Mouse (Mus musculus) fibroblast of lung, adult 2 months (primary cell): ENCODE measurements around the gene Wdr35.
A peak's percentile ranks its signal among the peaks of the same experiment; 100 is the strongest.
"Not testable (repeated sequence)": the region's sequence is repeated elsewhere in the genome, so short reads cannot be mapped to it uniquely, and the experiment has no call there.

Experiments used
- DNase-seq: peaks from one replicate; pipeline ENCODE4 v3.0.0-alpha.2; 2011; ENCODE audit warnings: low read depth

Gene Wdr35

DNA sequence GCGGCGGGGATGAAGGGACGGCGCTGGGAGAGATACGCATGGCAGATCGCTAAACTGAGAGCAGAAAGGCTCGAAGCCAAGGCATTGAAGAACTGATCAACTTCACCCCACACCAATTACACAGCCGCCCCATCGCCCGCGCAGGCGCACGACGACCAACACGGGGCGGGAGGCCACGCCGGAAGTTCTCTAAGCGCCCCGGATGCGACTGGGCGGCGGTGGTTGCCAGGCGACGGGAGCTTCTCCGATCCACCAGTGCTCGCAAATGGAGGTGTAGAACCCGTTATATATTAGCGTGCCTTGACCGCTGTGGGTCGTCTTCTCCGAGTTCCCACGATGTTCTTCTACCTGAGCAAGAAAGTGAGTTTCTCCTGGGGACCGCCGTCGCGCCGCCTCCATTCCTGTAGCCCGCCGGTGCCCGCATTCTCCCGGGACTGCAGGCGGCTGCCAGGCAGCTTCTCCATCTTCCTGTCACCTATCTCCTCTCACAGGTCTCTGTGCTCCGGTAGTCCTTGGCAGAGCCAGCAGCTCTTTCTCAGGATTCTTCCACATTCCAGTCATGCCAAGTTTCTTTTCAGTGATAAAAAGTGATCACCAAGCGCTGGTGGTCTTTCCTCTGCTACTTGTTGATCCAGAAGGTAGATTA, at the start of gene Wdr35:
TSS of gene Wdr35 (plus strand) at position 73 of the 646 bp plus-strand sequence.
- peak; percentile 56 for DNase-seq

DNA sequence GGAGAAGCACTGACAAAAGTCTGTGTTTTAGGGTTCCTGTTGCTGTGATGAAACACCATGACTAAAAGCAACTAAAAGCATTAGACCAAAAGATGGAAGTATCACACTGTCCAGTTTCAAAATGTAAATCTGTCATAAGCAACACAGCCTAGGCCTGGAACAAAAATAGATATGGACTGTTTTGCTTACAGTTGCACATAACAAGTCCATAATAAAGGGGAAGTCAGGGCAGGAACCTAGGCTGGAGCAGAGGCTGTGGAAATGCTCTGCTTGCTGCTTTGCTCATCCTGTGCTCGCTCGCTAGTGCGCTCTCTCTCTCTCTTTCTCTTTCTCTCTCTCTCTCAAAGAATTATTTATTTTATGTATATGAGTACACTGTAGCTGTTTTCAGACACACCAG, 46.0 kb upstream of the Wdr35 start:
- no peak for DNase-seq

GRCm38 (mm10) chr12:8928766-8929165, 44.9 kb upstream of the Wdr35 start:
- DNase-seq, result no peak

GRCm38 (mm10) chr12:8931083-8931482, 42.6 kb upstream of the Wdr35 start:
- DNase-seq, result no peak

GRCm38 (mm10) chr12:8935349-8935748, 38.3 kb upstream of the Wdr35 start:
- DNase-seq, result peak; percentile 81

DNA sequence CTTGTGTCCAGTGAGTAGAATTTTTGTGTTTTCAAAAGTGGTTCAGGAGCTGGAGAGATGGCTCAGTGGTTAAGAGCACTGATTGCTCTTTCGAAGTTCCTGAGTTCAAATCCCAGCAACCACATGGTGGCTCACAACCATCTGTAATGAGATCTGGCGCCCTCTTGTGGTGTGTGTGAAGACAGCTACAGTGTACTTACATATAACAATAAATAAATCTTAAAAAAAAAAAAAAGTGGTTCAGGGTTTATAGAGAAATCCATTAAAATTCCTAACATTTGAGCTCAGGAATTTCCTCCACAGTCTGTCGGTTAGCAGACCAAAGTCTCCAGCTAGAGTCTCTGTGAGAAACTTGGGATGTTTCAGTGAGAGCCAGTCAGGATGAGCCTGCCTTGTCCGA, 37.5 kb upstream of the Wdr35 start:
- DNase-seq, result not testable (repeated sequence)

DNA sequence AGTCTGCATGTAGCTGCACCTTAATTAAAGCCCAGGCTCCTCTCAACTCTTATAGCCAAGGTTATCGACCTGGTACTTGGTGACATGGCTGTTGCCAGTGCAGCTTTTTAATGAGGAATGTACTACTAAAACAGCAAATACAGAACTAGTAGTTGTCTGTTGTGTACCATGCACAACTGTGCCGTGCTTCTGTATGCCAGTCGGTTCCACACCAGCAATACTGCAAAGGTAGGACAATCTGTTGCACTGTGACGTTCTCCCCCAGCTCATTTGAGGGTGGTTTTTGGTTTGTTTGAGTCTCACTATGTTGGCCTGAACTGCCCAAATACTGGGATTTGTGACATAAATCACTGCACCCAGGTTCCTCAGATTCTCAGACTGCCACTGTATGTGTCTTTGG, 34.2 kb upstream of the Wdr35 start:
- DNase-seq, result no peak

DNA sequence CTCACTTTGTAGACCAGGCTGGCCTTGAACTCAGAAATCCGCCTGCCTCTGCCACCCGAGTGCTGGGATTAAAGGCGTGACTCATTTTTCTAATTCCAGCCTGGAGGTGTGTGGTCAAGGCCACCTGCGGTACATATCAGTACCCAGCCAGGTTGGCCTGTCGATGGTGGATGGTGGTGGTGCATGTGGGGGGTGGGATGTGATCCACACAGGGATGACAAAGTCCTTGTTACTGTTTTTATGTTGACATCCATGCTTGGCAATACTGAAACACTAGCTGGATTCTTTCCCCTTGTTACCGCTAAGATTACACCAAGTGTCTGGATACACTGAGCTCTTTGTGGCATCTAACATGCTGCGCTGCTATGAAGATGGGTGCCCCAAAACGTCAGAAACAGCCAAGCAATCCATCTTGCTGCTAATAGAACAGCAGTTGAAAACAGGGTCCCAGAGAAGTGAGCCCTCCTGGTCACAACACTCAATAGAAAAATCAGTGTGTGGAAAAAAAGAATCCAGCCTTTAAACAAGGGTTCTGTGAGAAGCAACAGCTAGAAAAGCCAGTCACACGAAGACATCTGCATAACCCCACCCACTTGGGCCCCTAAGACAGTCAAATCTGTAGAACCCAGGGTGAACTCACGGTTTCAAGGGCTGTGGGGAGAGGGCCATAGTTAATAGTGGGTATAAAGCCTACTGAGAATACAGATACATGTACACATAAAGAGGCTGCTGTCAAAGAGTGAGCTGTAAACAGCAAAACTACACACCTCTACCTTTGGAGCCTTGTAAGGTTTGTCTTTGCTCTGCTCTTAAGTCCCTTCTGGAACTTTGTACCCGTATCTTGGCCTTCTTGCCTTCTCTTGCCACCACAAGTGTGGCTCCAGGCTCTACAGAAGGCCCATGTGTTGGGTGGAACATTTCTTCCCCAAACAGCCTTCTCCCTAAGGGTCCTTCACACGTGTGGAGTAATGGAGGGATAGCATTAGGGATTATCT, 33.4 kb upstream of the Wdr35 start:
- DNase-seq, result no peak

GRCm38 (mm10) chr12:8941131-8941615, 32.5 kb upstream of the Wdr35 start:
- DNase-seq, result no peak

DNA sequence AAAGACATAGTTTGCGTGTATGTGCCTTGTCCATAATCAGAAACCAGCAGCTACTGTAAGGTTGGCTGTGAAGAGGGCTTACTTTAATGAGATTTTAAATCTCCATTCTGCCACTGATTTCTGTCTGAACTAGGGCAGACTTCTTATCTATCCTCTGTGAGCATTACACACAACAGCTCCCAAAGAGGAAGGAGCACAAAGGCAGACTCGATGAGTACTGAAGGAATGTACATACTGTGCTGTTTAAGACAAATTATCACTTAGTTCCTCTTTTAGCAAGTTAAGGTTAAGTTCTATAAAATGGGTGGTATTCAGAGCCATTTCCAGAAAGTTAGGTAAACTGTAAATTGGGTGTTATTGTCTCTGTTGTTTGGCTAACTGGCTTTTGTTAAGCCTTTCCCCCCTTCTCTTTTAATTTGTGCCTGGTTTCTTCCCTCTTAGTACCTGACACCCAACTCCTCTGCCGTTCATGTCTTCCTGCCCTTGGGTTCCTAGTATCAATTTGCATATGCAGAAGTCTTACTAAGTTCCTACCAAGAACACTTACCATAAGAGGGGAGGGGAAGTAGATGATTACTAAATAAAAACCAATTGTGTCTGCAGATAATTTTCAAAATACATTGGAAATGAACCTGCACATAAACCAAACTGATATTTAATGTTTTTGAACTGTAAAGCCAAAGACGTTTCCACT, 31.8 kb upstream of the Wdr35 start:
- no peak for DNase-seq

- no peak for DNase-seq
These were observed 26.5 kb upstream of the Wdr35 start for GRCm38 (mm10) chr12:8947163-8947562.

- peak; percentile 69 for DNase-seq
These were observed 25.8 kb upstream of the Wdr35 start, which contains the start of gene Matn3 for GRCm38 (mm10) chr12:8947714-8948464. TSS of gene Matn3 (plus strand) at chr12:8947929.

DNA sequence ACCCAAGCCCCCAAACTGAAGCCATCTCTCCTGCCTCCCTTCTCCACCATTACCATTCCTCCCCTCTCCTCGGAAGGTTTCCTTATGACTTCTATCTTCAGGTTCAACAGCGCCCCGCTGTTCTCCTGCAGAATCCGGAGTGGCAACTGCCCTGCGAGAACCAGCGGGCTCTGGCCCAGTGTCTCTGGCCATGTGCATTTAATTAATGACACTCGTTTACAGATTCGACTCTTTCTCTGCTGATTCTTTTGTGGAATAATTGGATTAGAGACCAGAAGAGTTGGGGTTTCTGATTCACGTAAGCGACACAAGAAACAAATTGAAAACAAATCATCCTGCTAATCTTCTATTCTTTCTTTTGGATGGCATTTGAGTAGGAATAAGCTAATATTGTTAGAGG, 20.6 kb upstream of the Wdr35 start:
- DNase-seq, result no peak

- DNase-seq, result peak; percentile 83
These were observed 19.5 kb upstream of the Wdr35 start for GRCm38 (mm10) chr12:8954161-8954561.

- DNase-seq, result peak; percentile 64
These were observed 11.9 kb upstream of the Wdr35 start for GRCm38 (mm10) chr12:8961607-8962316.

- peak; percentile 89 for DNase-seq
These were observed 3.9 kb upstream of the Wdr35 start for GRCm38 (mm10) chr12:8969828-8970227.

- no peak for DNase-seq
These were observed 1.4 kb downstream of the Wdr35 start for GRCm38 (mm10) chr12:8975076-8975475.

DNA sequence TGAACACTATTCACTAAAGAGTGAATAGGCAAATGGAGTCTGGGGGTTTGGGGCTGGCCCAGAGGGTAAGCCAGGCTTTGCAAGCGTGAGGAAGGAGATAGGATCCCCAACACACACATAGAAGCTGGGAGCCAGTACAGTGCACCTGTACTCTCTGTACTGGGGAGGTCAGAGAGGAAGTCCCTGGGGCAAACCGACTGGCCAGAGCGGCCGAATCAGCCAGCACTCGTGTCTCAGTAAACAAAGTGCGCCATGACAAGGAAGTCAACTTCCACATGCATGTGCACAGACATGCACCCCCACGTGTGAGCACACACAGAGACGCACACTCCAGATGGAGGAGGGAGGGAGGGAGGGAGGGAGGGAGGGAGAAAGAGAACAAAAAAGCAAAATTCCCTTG, 19.5 kb downstream of the Wdr35 start:
- DNase-seq, result no peak

- no peak for DNase-seq
These were observed 24.6 kb downstream of the Wdr35 start for GRCm38 (mm10) chr12:8998318-8998717.

DNA sequence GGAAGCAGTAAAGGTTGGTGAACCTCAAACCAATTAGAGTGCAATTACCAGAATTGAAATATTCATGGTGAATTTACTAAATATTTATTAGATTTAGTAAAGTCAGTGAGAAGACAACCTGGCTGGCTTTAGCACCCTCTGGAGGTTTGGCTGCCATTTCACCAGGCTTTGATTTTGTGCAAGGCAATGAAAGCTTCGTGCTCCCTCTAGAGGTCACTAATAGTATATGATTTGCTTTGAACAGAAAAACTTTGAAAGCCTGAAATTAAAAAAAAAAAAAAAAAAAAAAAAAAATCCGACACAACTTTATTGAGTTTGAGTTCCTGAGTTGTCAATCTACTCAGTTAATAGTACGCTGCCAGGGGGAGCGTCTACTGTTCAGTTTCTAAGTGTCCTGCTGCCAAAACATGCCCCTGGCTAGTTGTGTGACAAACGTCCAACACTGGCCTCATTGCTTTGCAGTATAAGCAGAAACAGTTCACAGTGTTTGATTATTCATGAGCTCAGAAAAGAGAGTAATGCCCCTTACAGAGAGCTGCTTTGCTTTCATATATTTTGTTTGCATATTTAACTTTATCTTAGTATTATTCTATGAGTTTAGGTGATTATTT, 28.5 kb downstream of the Wdr35 start:
- DNase-seq, result peak; percentile 67
